ENCODE assay signal across 24 mouse cellular contexts in genomic region chr9:68109841-68110240, GRCm38 (mm10).
"Had no signal": no experiment of that assay in that cellular context is flagged by ENCODE, and none has a peak within 500 bp of the region (broad histone marks: within the 10 kb centered on the region; RNA-seq: fewer than 3 reads in every experiment).

No protein-coding gene starts in this region.

- ATAC-seq: hindbrain, postnatal 0 days; intestine, embryonic 16.5 days; liver, embryonic 12.5 days had no signal

- H3K4me3 ChIP-seq: heart, embryonic 10.5 days; heart, embryonic 12.5 days; hindbrain, embryonic 13.5 days; hindbrain, embryonic 15.5 days; kidney, embryonic 15.5 days; left cerebral cortex, adult 2 months; limb, embryonic 13.5 days; limb, embryonic 15.5 days; liver, embryonic 12.5 days had no signal

- H3K36me3 ChIP-seq: heart, embryonic 10.5 days; heart, embryonic 12.5 days; hindbrain, embryonic 13.5 days; hindbrain, embryonic 15.5 days; kidney, embryonic 15.5 days; limb, embryonic 13.5 days; limb, embryonic 15.5 days; liver, embryonic 12.5 days had no signal

- H3K27ac ChIP-seq: heart, embryonic 10.5 days; hindbrain, embryonic 13.5 days; hindbrain, embryonic 15.5 days; hindbrain, postnatal 0 days; kidney, embryonic 15.5 days; kidney, postnatal 0 days; left cerebral cortex, adult 2 months; limb, embryonic 13.5 days; limb, embryonic 15.5 days; liver, embryonic 12.5 days; liver, embryonic 14.5 days had no signal

- H3K27me3 ChIP-seq: heart, embryonic 12.5 days; hindbrain, embryonic 13.5 days; hindbrain, embryonic 15.5 days; kidney, embryonic 15.5 days; limb, embryonic 13.5 days; limb, embryonic 15.5 days; liver, embryonic 12.5 days had no signal

- DNase-seq: gastrocnemius, postnatal 10 days; gastrocnemius, postnatal 36 days; heart, postnatal 10 days; heart, postnatal 36 days; kidney, adult 11 months; kidney, adult 2 months; kidney, adult 9 months; kidney, postnatal 14 days; kidney, postnatal 36 days; layer of hippocampus, adult 9-11 months; layer of hippocampus, postnatal 36 days had no signal

- H3K9me3 ChIP-seq: heart, embryonic 10.5 days; heart, embryonic 12.5 days; hindbrain, embryonic 13.5 days; hindbrain, embryonic 15.5 days; kidney, embryonic 15.5 days; limb, embryonic 13.5 days; limb, embryonic 15.5 days; liver, embryonic 12.5 days had no signal

- H3K4me1 ChIP-seq: heart, embryonic 10.5 days; heart, embryonic 12.5 days; hindbrain, embryonic 13.5 days; hindbrain, embryonic 15.5 days; kidney, embryonic 15.5 days; limb, embryonic 13.5 days; limb, embryonic 15.5 days; liver, embryonic 12.5 days had no signal

- H3K4me2 ChIP-seq: heart, embryonic 12.5 days; hindbrain, embryonic 13.5 days; hindbrain, embryonic 15.5 days; kidney, embryonic 15.5 days; limb, embryonic 13.5 days; limb, embryonic 15.5 days; liver, embryonic 12.5 days had no signal

- H3K9ac ChIP-seq: heart, embryonic 12.5 days; hindbrain, embryonic 13.5 days; hindbrain, embryonic 15.5 days; kidney, embryonic 15.5 days; limb, embryonic 13.5 days; limb, embryonic 15.5 days; liver, embryonic 12.5 days; liver, embryonic 14.5 days had no signal
